13 mouse cellular contexts compared by ENCODE assay signal in genomic region chr13:48864673-48865356, GRCm38 (mm10). TPM values are rescaled to one million over a fixed set of nuclear protein-coding genes. Genes with fewer than 3 reads are reported as not detected.
DNase-seq lines count a peak whose midpoint lies in the region; ATAC-seq and TF ChIP-seq lines count a peak whose summit lies in the region.
"Had no signal": no experiment of that assay in that cellular context is flagged by ENCODE, and none has a peak within 500 bp of the region (broad histone marks: within the 10 kb centered on the region; RNA-seq: fewer than 3 reads in every experiment).

No protein-coding gene starts in this region.

- H3K9me3 ChIP-seq in megakaryocyte, embryonic 14.5 days: no peaks in the 10 kb centered on the region

- no peak for TF ChIP-seq CTCF in gastrocnemius, adult 2 months (IDR thresholded peaks at IDR 0.05)

- no peak for ATAC-seq in megakaryocyte, adult 5-6 weeks (ENCODE audit: poor library complexity, severe bottlenecking)

- peak overlapping the region; percentile 56 for H3K27ac ChIP-seq in gastrocnemius, adult 2 months
- H3K27ac ChIP-seq: forebrain, embryonic 10.5 days; macrophage had no signal

- no peaks in the 10 kb centered on the region for H3K27me3 ChIP-seq in megakaryocyte, embryonic 14.5 days (replicated peaks)
- H3K27me3 ChIP-seq: embryonic facial prominence, embryonic 12.5 days had no signal

- no peak overlapping the region for H3K4me3 ChIP-seq in gastrocnemius, adult 2 months
- peak overlapping the region; percentile 50 for H3K4me3 ChIP-seq in megakaryocyte, embryonic 14.5 days (replicated peaks)
- H3K4me3 ChIP-seq: embryonic facial prominence, embryonic 12.5 days; forebrain, embryonic 10.5 days had no signal

- intact Hi-C loops in gastrocnemius, adult 2 months (cut with DNase I): no loop called here

- H3K4me1 ChIP-seq in megakaryocyte, embryonic 14.5 days: peaks cover 95% of the 10 kb centered on the region

- H3K36me3 ChIP-seq in megakaryocyte, embryonic 14.5 days (replicated peaks; ENCODE audit: low read length): peaks cover 8% of the 10 kb centered on the region

- no peak for DNase-seq in gastrocnemius, adult 2 months
- DNase-seq in gastrocnemius, postnatal 10 days: no peak
- peak; percentile 58 to 60 for DNase-seq in cerebellum, postnatal 25 days
- DNase-seq in thymus, postnatal 4 days: peak; percentile 63
- no peak for DNase-seq in right cerebral cortex, postnatal 25 days
- no peak for DNase-seq in spleen, adult 12 weeks (ENCODE audit: low spot score)
- DNase-seq: adrenal gland, postnatal 10 days; heart, postnatal 10 days had no signal

RNA-seq across cellular contexts. Expression of gene Phf2, which starts 6.1 kb away (rescaled TPM):
- 10 to 100 TPM; 33.8 to 34.7 TPM for total RNA-seq in gastrocnemius, adult 2 months (2021)
- total RNA-seq in gastrocnemius, postnatal 10 days (2021): 10 to 100 TPM; 26.8 to 30.3 TPM
- polyA plus RNA-seq in megakaryocyte, embryonic 14.5 days (2012; ENCODE audit: insufficient read depth, low replicate concordance): 18.7 and 24.5 TPM in 2 replicates
- 24.8 and 26.8 TPM in 2 replicates for total RNA-seq in megakaryocyte, adult 5-6 weeks (2015)
- total RNA-seq in megakaryocyte, adult 5-6 weeks (2017): 9.9 and 15.3 TPM in 2 replicates

Comparison
In these comparisons a context has a peak if more than half of its experiments do, and no peak if none do; other contexts are left out.
1. DNase-seq: peak in cerebellum, postnatal 25 days (2 of 2) and thymus, postnatal 4 days (single experiment); none in gastrocnemius, adult 2 months (single experiment), gastrocnemius, postnatal 10 days (single experiment), right cerebral cortex, postnatal 25 days (single experiment) and spleen, adult 12 weeks (single experiment).